Mouse (Mus musculus) cerebellum, adult 2 months (tissue): Measurements from ENCODE around the gene Tgfb2.

Source experiments
- CTCF ChIP-seq: fragments of 200-500 bp; IDR thresholded peaks from 2 replicates; pipeline ENCODE4 v1.5.1; 2011; ENCODE audit warnings: low read depth, mild to moderate bottlenecking, control low read depth, low read length, moderate library complexity, borderline replicate concordance; ENCODE audit not compliant: insufficient read depth
- POLR2A ChIP-seq: fragments of 200-500 bp; IDR thresholded peaks from 2 replicates; pipeline ENCODE4 v1.6.1; 2011; ENCODE audit warnings: low read length, control low read depth, borderline replicate concordance; ENCODE audit not compliant: insufficient read depth

DNA sequence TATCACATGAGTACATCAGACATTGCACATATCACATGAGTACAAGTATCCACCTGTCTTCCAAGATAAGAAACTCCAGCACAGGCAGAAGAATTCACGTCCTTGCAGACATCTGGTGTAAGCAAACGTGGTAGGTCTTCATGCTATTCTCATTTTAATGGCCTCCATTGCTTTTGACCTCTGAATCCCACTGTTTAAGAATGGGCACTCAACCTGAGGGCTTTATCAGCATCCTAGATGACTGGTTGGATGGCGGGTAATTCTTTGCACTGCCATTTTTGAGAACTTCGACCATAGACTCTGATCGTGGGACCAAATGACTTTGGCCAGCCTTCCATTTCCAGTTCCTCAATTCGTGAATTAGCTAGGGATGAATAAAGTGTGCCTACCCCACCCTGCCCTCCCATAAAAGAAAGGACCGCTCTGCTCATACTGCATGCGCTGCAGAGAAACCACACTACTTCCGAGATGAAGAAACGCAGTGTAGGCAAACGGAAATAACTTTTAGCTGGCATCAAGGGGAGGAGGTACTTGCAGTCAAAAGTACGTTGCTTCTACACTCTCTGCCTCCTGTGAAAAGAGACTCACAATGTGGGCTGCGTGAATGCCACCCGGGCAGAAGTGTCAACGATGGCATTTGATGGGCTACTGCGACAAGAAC lies 48.1 kb downstream of the Tgfb2 start:
- TF ChIP-seq POLR2A (no peak), CTCF (no peak)
